23 mouse cellular contexts compared by ENCODE assay signal in genomic region chr11:59531562-59531961, GRCm38 (mm10). TPM values are rescaled to one million over a fixed set of nuclear protein-coding genes. Genes with fewer than 3 reads are reported as not detected.
DNase-seq lines count a peak whose midpoint lies in the region; ATAC-seq and TF ChIP-seq lines count a peak whose summit lies in the region.
"Had no signal": no experiment of that assay in that cellular context is flagged by ENCODE, and none has a peak within 500 bp of the region (broad histone marks: within the 10 kb centered on the region; RNA-seq: fewer than 3 reads in every experiment).

No protein-coding gene starts in this region.

- no peak for ATAC-seq in hindbrain, postnatal 0 days
- peak; percentile 50; the same call in 1 of the 2 replicates for ATAC-seq in kidney, postnatal 0 days (replicated peaks; ENCODE audit: low FRiP score, low read depth)

- no peak overlapping the region for H3K4me3 ChIP-seq in hindbrain, postnatal 0 days (ENCODE audit: low read length)
- H3K4me3 ChIP-seq in hindbrain, embryonic 10.5 days, result no peak overlapping the region
- no peak overlapping the region for H3K4me3 ChIP-seq in kidney, postnatal 0 days (replicated peaks; ENCODE audit: low read depth, low read length)
- H3K4me3 ChIP-seq: embryonic facial prominence, embryonic 13.5 days; forebrain, embryonic 13.5 days; heart, embryonic 15.5 days; hindbrain, embryonic 15.5 days had no signal

- no peak overlapping the region for H3K4me2 ChIP-seq in hindbrain, postnatal 0 days (ENCODE audit: low read depth, low read length)
- no peak overlapping the region for H3K4me2 ChIP-seq in kidney, postnatal 0 days (ENCODE audit: low read length)
- H3K4me2 ChIP-seq: embryonic facial prominence, embryonic 13.5 days; forebrain, embryonic 13.5 days; heart, embryonic 11.5 days; heart, embryonic 15.5 days; hindbrain, embryonic 15.5 days had no signal

- H3K4me1 ChIP-seq in hindbrain, postnatal 0 days (ENCODE audit: insufficient read depth, low read length), result no peaks in the 10 kb centered on the region
- H3K4me1 ChIP-seq in hindbrain, embryonic 10.5 days (replicated peaks), result peaks cover 12% of the 10 kb centered on the region
- no peaks in the 10 kb centered on the region for H3K4me1 ChIP-seq in kidney, postnatal 0 days (replicated peaks; ENCODE audit: insufficient read depth, low read length)
- H3K4me1 ChIP-seq: heart, embryonic 15.5 days had no signal

- H3K9ac ChIP-seq in hindbrain, postnatal 0 days (replicated peaks; ENCODE audit: low read length), result no peak overlapping the region
- H3K9ac ChIP-seq in kidney, postnatal 0 days (ENCODE audit: low read depth, low read length), result no peak overlapping the region
- H3K9ac ChIP-seq: embryonic facial prominence, embryonic 13.5 days; heart, embryonic 15.5 days; hindbrain, embryonic 15.5 days had no signal

- peak overlapping the region; percentile 62; the same call in 1 of the 2 replicates for H3K27ac ChIP-seq in hindbrain, postnatal 0 days
- H3K27ac ChIP-seq in hindbrain, embryonic 10.5 days, result no peak overlapping the region
- no peak overlapping the region for H3K27ac ChIP-seq in kidney, postnatal 0 days
- H3K27ac ChIP-seq: embryonic facial prominence, embryonic 13.5 days; heart, embryonic 15.5 days; hindbrain, embryonic 15.5 days had no signal

- whole genome bisulfite sequencing in hindbrain, postnatal 0 days, result 76% methylated on average over 5 of the region's 5 CpGs
- 83% methylated on average over 5 of the region's 5 CpGs for WGBS in hindbrain, embryonic 10.5 days
- WGBS in kidney, postnatal 0 days, result 46% methylated on average over 5 of the region's 5 CpGs

- H3K36me3 ChIP-seq in hindbrain, postnatal 0 days (ENCODE audit: insufficient read depth, low read length), result no peaks in the 10 kb centered on the region
- H3K36me3 ChIP-seq in hindbrain, embryonic 10.5 days, result no peaks in the 10 kb centered on the region
- H3K36me3 ChIP-seq in kidney, postnatal 0 days (ENCODE audit: insufficient read depth, low read length), result no peaks in the 10 kb centered on the region
- H3K36me3 ChIP-seq: embryonic facial prominence, embryonic 13.5 days; heart, embryonic 15.5 days; hindbrain, embryonic 15.5 days had no signal

- peak; percentile 22 for DNase-seq in cerebellum, adult 11-12 months
- DNase-seq in cerebellum, adult 8-10 months, result no peak
- DNase-seq in hindbrain, postnatal 0 days (ENCODE audit: low spot score), result no peak
- DNase-seq in hindbrain, embryonic 10.5 days (ENCODE audit: low spot score), result no peak
- no peak for DNase-seq in kidney, postnatal 0 days (ENCODE audit: low spot score)
- DNase-seq in kidney, postnatal 36 days, result no peak
- DNase-seq in NIH3T3 (ENCODE audit: low read depth), result peak; percentile 47
- DNase-seq: adrenal gland, adult 2 months; adrenal gland, postnatal 25 days; gastrocnemius, postnatal 36 days; heart, adult 11 months; heart, postnatal 14 days had no signal

- no peak for TF ChIP-seq CTCF in hindbrain, postnatal 0 days (IDR thresholded peaks at IDR 0.05; ENCODE audit: low read depth)
- no peak for TF ChIP-seq CTCF in kidney, postnatal 0 days (IDR thresholded peaks at IDR 0.05; ENCODE audit: low read depth)

- H3K9me3 ChIP-seq in hindbrain, postnatal 0 days (ENCODE audit: low read length), result no peaks in the 10 kb centered on the region
- no peaks in the 10 kb centered on the region for H3K9me3 ChIP-seq in hindbrain, embryonic 10.5 days
- no peaks in the 10 kb centered on the region for H3K9me3 ChIP-seq in kidney, postnatal 0 days (replicated peaks; ENCODE audit: low read length)
- H3K9me3 ChIP-seq: embryonic facial prominence, embryonic 13.5 days; forebrain, embryonic 13.5 days; heart, embryonic 15.5 days; hindbrain, embryonic 15.5 days had no signal

- no peaks in the 10 kb centered on the region for H3K27me3 ChIP-seq in hindbrain, postnatal 0 days (ENCODE audit: insufficient read depth, low read length)
- H3K27me3 ChIP-seq in hindbrain, embryonic 10.5 days (ENCODE audit: insufficient read depth, poor library complexity, severe bottlenecking), result no peaks in the 10 kb centered on the region
- no peaks in the 10 kb centered on the region for H3K27me3 ChIP-seq in kidney, postnatal 0 days (ENCODE audit: insufficient read depth, low read length)
- H3K27me3 ChIP-seq: embryonic facial prominence, embryonic 13.5 days; forebrain, embryonic 13.5 days; heart, embryonic 15.5 days; hindbrain, embryonic 15.5 days had no signal

RNA-seq across cellular contexts. Expression of gene Zkscan17, which starts 5.0 kb away (rescaled TPM):
- 21.1 and 27.2 TPM in 2 replicates for total RNA-seq in hindbrain, postnatal 0 days (2014; rRNA removed)
- polyA plus RNA-seq in hindbrain, postnatal 0 days (2015; fragmentation: Nextera tagmentation; extraction: Ambion mirVana), result 14.3 and 15.1 TPM in 2 replicates
- 35.8 and 36.8 TPM in 2 replicates for polyA plus RNA-seq in hindbrain, embryonic 10.5 days (2016; fragmentation: Nextera tagmentation; extraction: Ambion mirVana)
- polyA plus RNA-seq in kidney, postnatal 0 days (2015; fragmentation: Nextera tagmentation; extraction: Ambion mirVana), result 19.9 and 20.1 TPM in 2 replicates

RNA-seq across cellular contexts. Expression of gene Nlrp3, which starts 9.8 kb away (rescaled TPM):
- total RNA-seq in hindbrain, postnatal 0 days (2014; rRNA removed), result 0.29 and 0.31 TPM in 2 replicates
- 0.13 and 0.23 TPM in 2 replicates for polyA plus RNA-seq in hindbrain, postnatal 0 days (2015; fragmentation: Nextera tagmentation; extraction: Ambion mirVana)
- polyA plus RNA-seq in hindbrain, embryonic 10.5 days (2016; fragmentation: Nextera tagmentation; extraction: Ambion mirVana), result 0.17 TPM in 1 of 2 replicates, not detected in the other
- 0.09 and 0.10 TPM in 2 replicates for polyA plus RNA-seq in kidney, postnatal 0 days (2015; fragmentation: Nextera tagmentation; extraction: Ambion mirVana)

RNA-seq across cellular contexts. Expression of gene Olfr222, which starts 44.5 kb away (rescaled TPM):
- not detected in 2 replicates for total RNA-seq in hindbrain, postnatal 0 days (2014; rRNA removed)
- not detected in 2 replicates for polyA plus RNA-seq in hindbrain, postnatal 0 days (2015; fragmentation: Nextera tagmentation; extraction: Ambion mirVana)
- polyA plus RNA-seq in hindbrain, embryonic 10.5 days (2016; fragmentation: Nextera tagmentation; extraction: Ambion mirVana), result not detected in 2 replicates
- polyA plus RNA-seq in kidney, postnatal 0 days (2015; fragmentation: Nextera tagmentation; extraction: Ambion mirVana), result not detected in 2 replicates
- total RNA-seq: adrenal gland, adult 2 months; adrenal gland, postnatal 25 days; common myeloid progenitor, adult 5-6 weeks; gastrocnemius, adult 8-10 months; gastrocnemius, postnatal 36 days; heart, postnatal 14 days; hematopoietic stem cell, adult 5-6 weeks had no signal
- polyA plus RNA-seq: adrenal gland, adult 2 months; C2C12; cerebellum, adult 2 months; embryonic facial prominence, embryonic 13.5 days; forebrain, embryonic 13.5 days; heart, embryonic 11.5 days; heart, embryonic 15.5 days; hindbrain, embryonic 15.5 days; intestine, embryonic 14.5 days had no signal

RNA-seq across cellular contexts. Expression of gene Zfp867, which starts 59.3 kb away (rescaled TPM):
- total RNA-seq in hindbrain, postnatal 0 days (2014; rRNA removed), result 6.6 and 7.3 TPM in 2 replicates
- polyA plus RNA-seq in hindbrain, postnatal 0 days (2015; fragmentation: Nextera tagmentation; extraction: Ambion mirVana), result 6.1 and 6.9 TPM in 2 replicates
- 8.0 and 9.1 TPM in 2 replicates for polyA plus RNA-seq in hindbrain, embryonic 10.5 days (2016; fragmentation: Nextera tagmentation; extraction: Ambion mirVana)
- 7.5 and 7.6 TPM in 2 replicates for polyA plus RNA-seq in kidney, postnatal 0 days (2015; fragmentation: Nextera tagmentation; extraction: Ambion mirVana)

Comparison
In these comparisons a context has a peak if more than half of its experiments do, and no peak if none do; other contexts are left out.
1. DNase-seq: peak in cerebellum, adult 11-12 months (single experiment) and NIH3T3 (single experiment); none in cerebellum, adult 8-10 months (single experiment), hindbrain, postnatal 0 days (single experiment), hindbrain, embryonic 10.5 days (single experiment), kidney, postnatal 0 days (single experiment) and kidney, postnatal 36 days (0 of 2).